Mouse (Mus musculus) ES-E14 (cell line): Measurements from ENCODE around the gene Arl15. TPM values are rescaled to one million over a fixed set of nuclear protein-coding genes. Genes with fewer than 3 reads are reported as not detected.

Experiments
- DNase-seq: peaks from one replicate; pipeline ENCODE4 v3.0.0-alpha.2; 2013; ENCODE audit warnings: low read depth, low spot score
- H3K27ac ChIP-seq: 2 replicates; pipeline ENCODE4 v1.5.1; 2012; ENCODE audit warnings: low read depth, mild to moderate bottlenecking, low read length, moderate library complexity, mixed read lengths; ENCODE audit not compliant: poor library complexity, insufficient read depth, severe bottlenecking
- H3K36me3 ChIP-seq: 2 replicates; pipeline ENCODE4 v1.6.1; 2012; ENCODE audit warnings: mild to moderate bottlenecking, low read length, moderate library complexity, mixed read lengths; ENCODE audit not compliant: control insufficient read depth, poor library complexity, insufficient read depth, severe bottlenecking
- H3K4me1 ChIP-seq, 2 experiments: fragments of 150-350 bp in 1 of 2; sonication (generic) in 1 of 2; 2 replicates each; pipeline ENCODE4 v1.6.1; 2012; ENCODE audit warnings: low read length in 2 of 2, mild to moderate bottlenecking in 1 of 2, mixed read lengths in 1 of 2; ENCODE audit not compliant: control insufficient read depth in 2 of 2, insufficient read depth in 2 of 2, poor library complexity in 1 of 2
- H3K4me3 ChIP-seq, 2 experiments: fragments of 150-350 bp in 1 of 2; sonication (generic) in 1 of 2; 2 replicates each; pipeline ENCODE4 v1.5.1; 2012; ENCODE audit warnings: low read length in 2 of 2, low read depth in 1 of 2, mild to moderate bottlenecking in 1 of 2, mixed read lengths in 1 of 2; ENCODE audit not compliant: insufficient read depth in 1 of 2, poor library complexity in 1 of 2, severe bottlenecking in 1 of 2
- H3K9ac ChIP-seq: 2 replicates; pipeline ENCODE4 v1.6.1; 2012; ENCODE audit warnings: low read depth, mild to moderate bottlenecking, low read length, mixed read lengths; ENCODE audit not compliant: poor library complexity, insufficient read depth, severe bottlenecking
- H3K9me3 ChIP-seq: fragments of 150-350 bp; sonication (generic); 2 replicates; pipeline ENCODE4 v1.6.1; 2012; ENCODE audit warnings: low read depth, mild to moderate bottlenecking, low read length; ENCODE audit not compliant: control insufficient read depth, insufficient read depth
- CHD2 ChIP-seq: IDR thresholded peaks from 2 replicates; pipeline ENCODE4 v1.6.1; 2014; ENCODE audit warnings: mild to moderate bottlenecking, low read depth, low read length, inconsistent platforms
- HCFC1 ChIP-seq: IDR thresholded peaks from 2 replicates; pipeline ENCODE4 v1.6.1; 2012; ENCODE audit warnings: low read length, inconsistent platforms, borderline replicate concordance; ENCODE audit not compliant: insufficient read depth
- MAFK ChIP-seq: IDR thresholded peaks from 2 replicates; pipeline ENCODE4 v1.6.1; 2014; ENCODE audit warnings: mild to moderate bottlenecking, low read depth, low read length, inconsistent platforms; ENCODE audit not compliant: insufficient read depth
- ZC3H11A ChIP-seq: IDR thresholded peaks from 2 replicates; pipeline ENCODE4 v1.6.1; 2012; ENCODE audit warnings: low read depth, mild to moderate bottlenecking, inconsistent platforms, low read length, borderline replicate concordance
- ZNF384 ChIP-seq: IDR thresholded peaks from 2 replicates; pipeline ENCODE4 v1.6.1; 2012; ENCODE audit warnings: low read depth, low read length, inconsistent platforms
- in situ Hi-C, 2 experiments: fragments of 600-800 bp; cut with MboI; formaldehyde crosslinking; loops; one replicate each; pipeline ENCODE4 v1.15.1; 2025; ENCODE audit warnings: low sequenced_read_pairs in 2 of 2, inconsistent platforms in 1 of 2; ENCODE audit not compliant: unreplicated experiment in 2 of 2
- total RNA-seq: library from RNA; depleted of rRNA; stranded (reverse); fragments of 300-350 nt; gene quantifications from 2 replicates; pipeline ENCODE4 v1.2.3, GENCODE M21; 2012

Gene Arl15
- total RNA-seq, 1 experiment: 15.1 TPM

- Histone ChIP-seq H3K9ac (no peak overlapping the region), H3K27ac (no peak overlapping the region), H3K4me1 (peaks cover 0 to 2% of the 10 kb centered on the region in 2 experiments; a peak in 1 of 4 replicates), H3K9me3 (no peaks in the 10 kb centered on the region), H3K4me3 (no peak overlapping the region), H3K36me3 (no peaks in the 10 kb centered on the region)
- no peak for TF ChIP-seq CHD2
- TF ChIP-seq MAFK: no peak
- in situ Hi-C loops: no loop called here
- no peak for DNase-seq
These were observed 291.1 kb downstream of the Arl15 start for GRCm38 (mm10) chr13:114085442-114085841.

DNA sequence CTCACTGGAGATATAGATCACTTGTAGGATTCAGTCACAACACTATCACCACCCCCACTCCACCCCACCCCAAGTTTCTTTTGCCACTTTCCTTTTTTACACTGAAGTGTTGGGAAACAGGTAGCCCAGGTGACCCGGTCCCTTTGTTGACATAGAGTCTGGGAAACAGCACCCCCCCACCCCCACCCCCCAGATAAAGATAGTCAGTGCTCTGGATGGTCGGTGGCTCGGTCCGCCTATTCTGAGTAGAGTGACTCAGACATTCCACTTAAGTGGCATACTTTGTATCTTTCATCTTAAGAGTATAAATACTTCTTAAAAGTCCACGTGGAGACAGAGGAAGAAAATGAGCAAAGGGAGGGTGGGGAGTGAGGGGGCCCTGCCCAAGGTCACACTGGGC lies 292.0 kb downstream of the Arl15 start:
- TF ChIP-seq ZNF384: no peak
- no peak for TF ChIP-seq MAFK
- TF ChIP-seq CHD2: no peak
- no peak for TF ChIP-seq ZC3H11A
- no peak for TF ChIP-seq HCFC1
- no peaks in the 10 kb centered on the region for H3K9me3 ChIP-seq
- no peak overlapping the region for H3K4me3 ChIP-seq
- no peak overlapping the region for H3K27ac ChIP-seq
- no peaks in the 10 kb centered on the region for H3K36me3 ChIP-seq
- in situ Hi-C loops: no loop called here
- no peak overlapping the region for H3K9ac ChIP-seq
- DNase-seq: no peak
- peaks cover 0 to 2% of the 10 kb centered on the region in 2 experiments; a peak in 1 of 4 replicates for H3K4me1 ChIP-seq

- TF ChIP-seq MAFK: no peak
- TF ChIP-seq ZNF384: no peak
- no peak for TF ChIP-seq ZC3H11A
- TF ChIP-seq HCFC1: no peak
- no peak for TF ChIP-seq CHD2
- no peak overlapping the region for H3K4me3 ChIP-seq
- no peaks in the 10 kb centered on the region for H3K36me3 ChIP-seq
- no peak overlapping the region for H3K9ac ChIP-seq
- no peak overlapping the region for H3K27ac ChIP-seq
- in situ Hi-C loops: no loop called here
- no peaks in the 10 kb centered on the region for H3K9me3 ChIP-seq
- H3K4me1 ChIP-seq: peaks cover 0 to 2% of the 10 kb centered on the region in 2 experiments; a peak in 1 of 4 replicates
- no peak for DNase-seq
These were observed 292.5 kb downstream of the Arl15 start for GRCm38 (mm10) chr13:114086801-114087200.

DNA sequence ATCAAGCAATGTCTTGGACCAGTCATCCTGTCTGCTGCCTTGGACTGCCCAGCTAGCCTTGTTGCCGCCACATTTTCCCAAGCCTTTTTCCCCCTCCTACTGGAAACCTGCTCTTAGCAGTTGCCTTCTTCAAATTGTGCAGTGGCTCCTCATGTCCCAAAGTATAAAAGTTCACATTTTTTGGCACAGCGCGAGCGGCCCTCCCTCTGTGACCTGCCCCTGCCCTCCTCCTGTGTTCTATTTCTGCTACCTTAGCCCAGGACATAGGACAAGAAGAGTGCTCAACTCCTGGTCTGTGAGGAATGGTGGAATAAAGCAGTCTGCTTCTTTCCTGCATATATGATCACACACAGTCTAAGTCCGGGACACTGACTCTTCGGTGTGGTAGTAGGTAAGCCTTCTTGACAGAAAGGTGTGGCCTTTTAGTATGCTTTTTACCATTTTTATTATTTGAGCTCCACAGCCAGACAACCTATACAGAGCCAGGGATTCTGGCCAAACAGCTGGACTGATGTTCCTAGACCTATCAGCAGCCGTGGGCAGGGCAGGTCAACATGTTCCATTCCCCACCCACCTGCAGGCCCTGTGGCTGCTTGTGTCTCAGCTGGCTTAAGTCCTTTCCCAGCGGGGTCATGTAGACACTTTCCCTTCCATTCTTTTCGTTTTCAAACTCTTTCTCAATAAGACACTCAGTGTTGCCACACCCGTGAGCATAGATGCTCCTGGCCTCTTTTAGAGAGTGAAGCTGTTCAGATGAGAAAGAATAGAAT lies 293.6 kb downstream of the Arl15 start:
- no peak overlapping the region for H3K9ac ChIP-seq
- TF ChIP-seq ZNF384 (no peak), MAFK (no peak), ZC3H11A (no peak), HCFC1 (no peak), CHD2 (no peak)
- no peaks in the 10 kb centered on the region for H3K9me3 ChIP-seq
- no peak overlapping the region for H3K4me3 ChIP-seq
- no peak overlapping the region for H3K27ac ChIP-seq
- H3K4me1 ChIP-seq: peaks cover 0 to 2% of the 10 kb centered on the region in 2 experiments; a peak in 1 of 4 replicates
- in situ Hi-C loops: no loop called here
- DNase-seq: no peak
- H3K36me3 ChIP-seq: no peaks in the 10 kb centered on the region

GRCm38 (mm10) chr13:114090786-114091185 lies 296.5 kb downstream of the Arl15 start:
- Histone ChIP-seq H3K9ac (no peak overlapping the region), H3K9me3 (no peaks in the 10 kb centered on the region), H3K4me1 (peaks cover 0 to 2% of the 10 kb centered on the region in 2 experiments; a peak in 1 of 4 replicates), H3K27ac (no peak overlapping the region), H3K4me3 (no peak overlapping the region), H3K36me3 (no peaks in the 10 kb centered on the region)
- TF ChIP-seq CHD2 (no peak), HCFC1 (no peak), ZC3H11A (no peak), MAFK (no peak), ZNF384 (no peak)
- in situ Hi-C loops: no loop called here
- no peak for DNase-seq
